Mouse (Mus musculus) central nervous system, embryonic 18 days (tissue): ENCODE measurements around the gene Zdhhc12. TPM values are rescaled to one million over a fixed set of nuclear protein-coding genes. Genes with fewer than 3 reads are reported as not detected.

Source experiments
- polyA plus RNA-seq: library from polyadenylated mRNA; depleted of rRNA; stranded (reverse); fragments of >200 nt; gene quantifications from 2 replicates; pipeline ENCODE4 v1.2.3, GENCODE M21; 2012; rRNA removed

The Zdhhc12 gene
- polyA plus RNA-seq, result 33.2 and 34.5 TPM in 2 replicates

DNA sequence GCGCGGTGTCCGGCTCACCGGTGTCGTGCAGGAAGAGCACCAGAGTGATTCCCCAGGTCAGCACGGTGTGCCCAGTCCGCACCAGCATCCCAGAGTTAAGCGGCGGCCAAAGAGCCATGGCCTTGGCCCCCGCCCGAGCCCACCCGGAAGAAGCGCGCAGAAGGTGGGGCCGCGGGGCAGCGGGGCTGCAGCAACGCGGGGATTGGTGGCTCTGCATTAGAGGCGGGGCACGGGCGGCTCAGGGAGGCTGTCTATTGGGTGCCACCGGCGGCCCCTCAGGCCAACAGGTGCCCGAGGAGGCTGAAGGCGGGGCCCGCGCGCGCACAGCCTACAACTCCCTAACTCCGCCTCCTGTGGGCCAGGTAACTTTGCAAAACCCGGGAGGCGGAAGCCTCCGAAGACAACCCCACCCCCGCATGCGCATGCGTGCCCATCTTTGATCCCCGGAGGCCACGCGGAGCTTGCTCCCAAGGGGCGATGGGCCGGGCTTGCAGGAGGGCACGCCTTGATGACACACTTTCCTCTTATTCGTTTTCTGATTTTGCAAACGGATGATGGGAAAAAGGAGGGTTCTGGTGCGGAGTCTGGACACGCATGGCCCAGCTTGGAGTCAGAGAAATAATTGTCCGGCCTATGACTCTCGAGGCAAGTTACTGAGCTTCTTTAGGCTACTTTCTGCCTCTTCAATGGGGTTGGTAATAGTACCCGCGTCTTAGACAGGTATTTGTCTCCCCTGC, at the start of gene Zdhhc12:
Zdhhc12 (minus strand) TSS at position 178 of the 737 bp plus-strand sequence.

DNA sequence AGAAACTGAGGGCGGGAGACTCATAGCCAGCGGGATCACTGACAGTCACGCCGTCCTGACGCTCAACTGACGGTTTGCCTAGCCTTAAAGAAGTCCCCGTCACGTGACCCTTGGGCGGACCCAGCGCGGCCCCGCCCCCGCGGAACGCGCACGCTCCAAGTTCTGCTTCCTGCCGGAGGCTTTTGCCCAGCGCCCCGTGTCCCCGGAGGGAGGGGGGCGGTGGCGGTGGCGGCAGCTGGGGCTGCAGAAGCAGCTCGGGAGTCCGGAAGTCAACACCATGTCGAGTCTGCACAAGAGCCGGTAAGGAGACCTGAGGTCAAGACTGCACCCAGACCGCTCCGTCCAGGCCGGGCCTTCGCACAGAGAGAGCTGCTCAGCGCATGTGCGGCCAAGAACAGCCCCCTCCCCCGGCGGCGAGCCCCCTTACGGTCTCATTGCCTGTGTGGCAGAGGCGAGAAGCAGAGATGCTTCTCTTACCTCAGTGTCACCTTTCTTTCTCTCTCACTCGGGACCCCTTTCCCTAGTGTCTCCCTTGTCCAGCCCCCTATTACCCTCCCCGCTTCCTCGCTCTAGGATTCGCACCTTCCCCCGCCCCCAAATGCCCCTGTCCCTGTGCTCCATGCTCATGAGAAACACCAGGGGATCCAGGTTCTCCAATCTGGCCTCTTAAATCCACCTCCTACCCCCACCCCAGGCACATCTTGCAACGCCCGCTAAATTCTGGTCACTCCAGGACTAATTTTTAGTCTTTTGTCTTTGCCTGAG, 40.3 kb upstream of the Zdhhc12 start, which contains the start of gene Tbc1d13:
Tbc1d13 (plus strand) TSS at position 134 of the 765 bp plus-strand sequence.

DNA sequence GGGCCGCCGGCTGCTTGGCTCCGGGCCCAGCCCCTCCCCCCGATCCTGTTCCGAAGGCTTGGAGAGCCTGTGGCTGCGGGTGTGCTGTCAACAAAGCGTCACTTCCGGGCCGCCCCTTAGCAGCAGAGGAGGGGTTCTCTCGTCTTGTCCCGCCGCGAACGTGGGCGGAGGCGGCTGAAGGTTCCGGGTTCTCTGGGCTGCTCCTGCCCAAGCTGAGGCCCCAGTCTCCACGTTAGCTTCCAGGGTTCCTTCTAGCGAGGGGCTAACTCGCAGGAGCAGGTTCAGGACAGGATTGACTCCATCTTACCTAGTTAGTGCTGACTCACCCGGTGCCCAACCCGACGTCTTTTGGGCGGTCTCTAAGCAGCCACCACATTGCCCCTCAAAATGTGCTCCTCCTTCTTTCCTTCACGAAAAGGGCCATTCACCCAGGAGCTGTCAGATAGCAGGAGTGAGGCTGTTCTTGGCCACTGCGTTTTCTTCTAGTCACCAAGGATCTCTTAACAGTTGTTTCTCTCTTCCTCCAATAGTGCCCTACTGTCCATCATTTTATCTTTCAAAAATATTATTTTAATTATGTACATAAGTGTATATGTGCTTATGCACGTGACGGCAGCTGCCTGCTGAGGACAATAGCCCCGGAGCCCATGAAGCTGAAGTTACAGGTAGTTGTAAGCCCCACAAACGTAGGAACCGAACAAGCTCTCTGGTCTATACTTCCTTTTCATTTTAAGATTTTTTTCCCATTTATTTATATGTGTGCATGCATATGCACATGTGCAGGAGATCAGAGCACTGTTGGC, 31.2 kb upstream of the Zdhhc12 start, which contains the start of gene Zer1:
Zer1 (minus strand) TSS at position 114 of the 803 bp plus-strand sequence.

DNA sequence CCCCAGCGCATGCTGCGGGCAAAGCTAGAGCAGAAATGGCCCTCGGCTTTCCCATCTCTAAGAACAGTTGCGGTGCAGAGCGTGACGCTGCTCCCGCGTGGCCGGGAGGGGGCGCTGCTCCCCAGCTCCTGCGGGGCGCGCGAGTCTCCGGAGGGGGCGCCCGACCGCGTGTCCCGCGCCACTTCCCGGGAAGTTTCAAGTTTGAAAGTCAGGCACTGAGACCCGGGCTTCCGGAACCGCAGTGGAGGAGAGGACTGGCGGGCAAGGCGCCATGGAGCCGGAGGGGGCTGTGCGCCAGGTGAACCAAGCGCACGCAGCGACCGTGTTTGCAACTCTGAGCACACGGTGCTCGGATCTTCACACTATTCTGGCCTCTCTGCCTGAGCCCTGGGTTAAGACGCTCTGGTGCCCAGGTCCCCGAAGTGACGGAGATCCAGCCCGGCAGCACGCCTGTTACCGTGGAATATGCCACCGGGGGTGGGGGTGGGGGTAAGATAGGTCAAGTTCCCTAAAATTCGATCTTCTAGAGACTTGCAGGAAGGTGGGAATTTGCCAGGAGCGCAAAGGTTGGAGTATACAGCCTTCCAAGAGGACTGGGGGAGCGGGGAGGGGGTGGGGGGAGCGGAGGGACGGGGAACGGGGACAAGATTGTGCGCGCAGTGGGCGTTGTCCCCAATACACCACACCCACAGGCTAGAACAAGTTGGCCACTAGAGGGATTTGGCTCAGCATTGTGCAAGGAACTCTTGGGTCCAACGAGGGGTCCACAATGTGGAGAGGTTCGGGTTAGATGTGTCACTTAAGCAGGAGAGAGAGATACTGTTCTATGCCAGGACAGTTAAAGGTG, 15.7 kb downstream of the Zdhhc12 start, which contains the start of gene Pkn3:
Pkn3 (plus strand) TSS at position 183 of the 847 bp plus-strand sequence.

GRCm38 (mm10) chr2:30057223-30057904, 36.1 kb downstream of the Zdhhc12 start, which contains the start of gene Set:
Gene Set (plus strand): TSS chr2:30057378.

DNA sequence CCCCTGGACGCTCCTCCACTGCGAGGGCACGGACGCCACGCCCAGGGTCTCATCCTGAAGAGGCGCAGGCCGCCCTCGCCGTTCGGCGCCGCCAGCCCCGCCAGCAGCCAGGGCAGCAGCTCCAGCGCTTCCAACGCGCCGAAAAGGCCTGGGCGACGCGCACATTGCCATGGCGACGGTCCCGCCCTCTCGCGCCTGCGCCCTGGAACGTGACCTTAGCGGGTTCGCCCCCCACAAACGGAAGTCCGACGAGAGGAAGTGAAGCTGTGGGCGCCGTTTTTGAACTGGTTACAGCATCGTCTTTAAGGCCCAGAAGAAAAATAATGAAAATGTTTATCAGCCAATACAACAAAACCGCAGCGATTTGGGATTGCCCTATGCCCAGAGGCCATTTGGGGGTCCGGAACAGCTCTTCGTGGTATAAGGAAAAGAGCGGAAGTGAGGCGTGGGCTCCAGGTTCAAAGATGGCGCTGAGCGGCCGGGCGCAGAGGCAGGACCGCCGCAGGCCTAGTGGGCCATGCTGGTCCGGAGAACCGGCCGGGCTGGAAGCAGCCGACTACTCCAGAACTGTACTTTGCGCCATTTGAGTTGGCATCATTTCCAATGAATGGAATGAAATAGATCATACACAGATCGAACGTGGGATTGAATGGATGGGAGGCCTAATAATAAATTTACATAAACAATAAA, 44.6 kb downstream of the Zdhhc12 start, which contains the start of gene Wdr34:
Wdr34 (minus strand) TSS at position 183 of the 690 bp plus-strand sequence.

Other genes with a start within 250 kb of the Zdhhc12 start
- gene Cercam, start 224.5 kb downstream of the Zdhhc12 start, polyA plus RNA-seq, result 16.8 and 17.5 TPM in 2 replicates
- 105 and 107 TPM in 2 replicates for gene Odf2, start 204.4 kb downstream of the Zdhhc12 start, polyA plus RNA-seq
- gene Gle1, start 158.2 kb downstream of the Zdhhc12 start, polyA plus RNA-seq, result 50.9 and 59.4 TPM in 2 replicates
- 855 and 873 TPM in 2 replicates for gene Sptan1, start 128.1 kb downstream of the Zdhhc12 start, polyA plus RNA-seq
- 78.0 and 78.2 TPM in 2 replicates for gene Wdr34, start 44.8 kb downstream of the Zdhhc12 start, polyA plus RNA-seq
- 240 and 244 TPM in 2 replicates for gene Set, start 36.3 kb downstream of the Zdhhc12 start, polyA plus RNA-seq
- gene Pkn3, start 16.0 kb downstream of the Zdhhc12 start, polyA plus RNA-seq, result 2.5 and 3.6 TPM in 2 replicates
- 85.6 and 91.8 TPM in 2 replicates for gene Zer1, start 30.9 kb upstream of the Zdhhc12 start, polyA plus RNA-seq
- 65.5 and 66.5 TPM in 2 replicates for gene Tbc1d13, start 40.1 kb upstream of the Zdhhc12 start, polyA plus RNA-seq
- 19.5 and 22.3 TPM in 2 replicates for gene Endog, start 77.8 kb upstream of the Zdhhc12 start, polyA plus RNA-seq
- 49.3 and 50.9 TPM in 2 replicates for gene Spout1, start 84.8 kb upstream of the Zdhhc12 start, polyA plus RNA-seq
- 28.2 and 29.4 TPM in 2 replicates for gene Kyat1, start 112.2 kb upstream of the Zdhhc12 start, polyA plus RNA-seq
- gene Lrrc8a, start 144.1 kb upstream of the Zdhhc12 start, polyA plus RNA-seq, result 28.7 and 30.2 TPM in 2 replicates
- 15.4 and 20.4 TPM in 2 replicates for gene Gm28035, start 146.9 kb upstream of the Zdhhc12 start, polyA plus RNA-seq
- gene Phyhd1, start 172.6 kb upstream of the Zdhhc12 start, polyA plus RNA-seq, result 19.5 and 22.7 TPM in 2 replicates
- gene Gm28038, start 187.4 kb upstream of the Zdhhc12 start, polyA plus RNA-seq, result not detected in 2 replicates
- gene Dolk, start 192.7 kb upstream of the Zdhhc12 start, polyA plus RNA-seq, result 13.8 and 15.8 TPM in 2 replicates
- 28.2 and 32.9 TPM in 2 replicates for gene Nup188, start 192.7 kb upstream of the Zdhhc12 start, polyA plus RNA-seq